Mouse (Mus musculus): ENCODE results near the gene Arhgdib.

The Arhgdib gene

DNA sequence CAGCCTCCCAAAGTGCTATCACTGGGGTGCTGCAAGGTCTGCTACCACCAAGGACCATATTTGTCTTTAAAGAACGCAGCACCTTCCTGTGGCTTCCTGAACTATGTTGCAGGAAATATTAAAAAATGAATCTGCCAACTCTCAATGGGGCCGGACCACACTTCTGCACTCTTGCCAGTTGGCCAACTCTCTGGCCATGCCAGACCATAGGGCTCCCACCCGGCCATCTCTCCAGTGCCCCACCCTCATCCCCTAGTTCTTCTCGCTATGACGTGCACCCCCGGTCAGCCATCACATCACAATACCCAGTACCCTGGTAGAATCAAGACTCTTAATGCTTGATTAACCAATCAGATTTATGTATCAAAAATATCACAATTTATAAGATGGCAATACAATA is 57.7 kb downstream of the Arhgdib start:
- DNase-seq = no peak

- no peak for DNase-seq
Observed at GRCm38 (mm10) chr6:136883431-136883915, 58.2 kb downstream of the Arhgdib start.

DNA sequence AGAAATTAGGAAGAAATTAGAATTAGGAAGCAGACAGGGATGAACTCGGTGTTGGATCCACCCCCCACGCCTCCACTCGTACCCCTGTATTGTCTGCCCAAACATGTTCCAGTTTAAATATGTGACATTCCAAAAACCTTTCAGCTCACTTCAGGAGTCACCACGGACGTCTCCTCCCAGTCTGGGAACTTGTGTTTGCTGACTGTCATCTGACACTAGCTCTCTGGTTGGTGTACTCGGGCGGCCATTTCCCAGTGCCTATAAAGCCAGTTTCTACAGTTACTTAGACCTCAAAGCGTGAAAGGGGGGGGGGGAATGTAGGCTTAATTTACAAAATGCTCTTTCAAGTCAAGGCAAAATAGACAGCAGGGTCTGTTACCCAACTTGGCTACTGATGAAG is 60.0 kb downstream of the Arhgdib start:
- DNase-seq = no peak

DNA sequence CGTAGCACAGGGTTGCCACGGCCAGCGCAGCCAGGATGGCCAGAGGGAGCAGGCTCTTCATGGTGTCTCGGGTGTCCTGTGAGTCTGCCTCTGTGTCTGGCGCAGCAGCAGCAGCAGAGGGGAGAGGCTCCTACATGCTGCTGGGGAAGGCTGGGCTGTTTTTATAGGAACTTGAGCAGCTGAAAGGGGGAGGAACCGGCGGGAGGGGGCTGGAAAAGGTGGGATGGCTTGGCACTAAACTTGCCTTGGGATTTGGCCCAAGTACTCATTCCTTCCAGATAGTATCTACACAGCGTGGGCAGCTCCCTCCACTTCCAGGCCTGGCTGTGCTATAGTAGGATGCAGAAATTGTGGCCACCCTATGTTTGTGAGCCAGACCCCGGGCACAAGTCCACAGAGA is 66.0 kb downstream of the Arhgdib start, which contains the start of gene Mgp:
Gene Mgp (minus strand): TSS at position 154 of the 400 bp plus-strand sequence.
- DNase-seq = no peak

GRCm38 (mm10) chr6:136874599-136874998 is 67.1 kb downstream of the Arhgdib start:
- DNase-seq = no peak

All from cerebellum, adult 18-20 months (tissue).